ENCODE assay signal across 8 mouse cellular contexts in the genomic region with DNA sequence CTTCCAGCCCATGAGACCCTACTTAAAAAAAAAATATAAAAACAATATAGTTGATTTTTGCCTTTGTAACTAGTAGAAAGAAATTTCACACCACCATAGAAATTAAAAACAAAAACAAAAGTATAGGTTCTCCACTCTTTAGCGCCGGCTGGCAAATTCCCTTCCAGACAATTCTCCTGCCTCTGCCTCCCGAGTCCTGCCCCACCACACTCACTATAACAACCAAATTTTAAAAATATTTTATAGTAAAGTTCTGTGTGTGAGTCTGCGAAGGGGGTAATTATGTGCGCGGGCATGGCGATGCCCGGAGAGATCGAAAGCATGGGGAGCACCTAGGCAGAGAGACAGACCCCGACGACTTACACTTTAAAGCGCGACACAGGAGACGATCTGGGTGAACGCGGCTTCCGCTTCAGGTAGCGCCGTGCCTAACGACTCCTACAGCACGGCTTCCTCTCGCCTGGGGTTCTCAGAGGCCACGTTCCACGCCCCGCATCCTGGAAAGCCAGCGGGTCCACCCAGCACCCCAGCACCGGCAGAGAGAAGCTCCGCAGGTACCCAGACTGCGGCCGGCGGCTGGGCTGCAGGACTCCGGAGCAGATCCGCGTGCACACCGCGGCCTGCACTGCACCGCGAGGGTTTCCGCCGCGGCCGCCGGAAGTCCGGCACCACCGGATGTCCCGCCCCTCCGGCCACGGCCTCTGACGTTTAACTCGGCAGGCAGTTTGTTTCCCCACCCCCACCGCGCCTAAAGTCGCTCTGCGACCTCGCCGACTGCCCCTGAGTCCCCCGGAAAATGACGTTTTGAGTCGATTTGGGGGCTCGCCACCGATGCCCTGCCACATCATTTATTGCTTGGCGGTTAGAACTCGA. TPM values are rescaled to one million over a fixed set of nuclear protein-coding genes. Genes with fewer than 3 reads are reported as not detected.
DNase-seq lines count a peak whose midpoint lies in the region; ATAC-seq and TF ChIP-seq lines count a peak whose summit lies in the region.

A gene (minus strand): TSS at position 682 of the 873 bp plus-strand sequence.

- ATAC-seq in forebrain, embryonic 12.5 days (ENCODE audit: low FRiP score): peak; percentile 100
- ATAC-seq in heart, postnatal 0 days (ENCODE audit: insufficient read depth, low read depth): peak; percentile 100
- peak; percentile 99 for ATAC-seq in liver, embryonic 15.5 days (ENCODE audit: insufficient read depth)
- peak; percentile 99 for ATAC-seq in neural tube, embryonic 11.5 days (ENCODE audit: insufficient read depth, low FRiP score, low TSS enrichment)
- ATAC-seq in stomach, embryonic 16.5 days (ENCODE audit: insufficient read depth, low FRiP score): peak; percentile 99

- no peak for TF ChIP-seq CTCF in ES-Bruce4 (IDR thresholded peaks at IDR 0.05; ENCODE audit: low read depth, low read length)
- no peak for TF ChIP-seq CTCF in heart, postnatal 0 days (IDR thresholded peaks at IDR 0.05; ENCODE audit: low read depth)

- TF ChIP-seq POLR2A in ES-Bruce4 (IDR thresholded peaks at IDR 0.05; ENCODE audit: insufficient read depth, low read length): peak; percentile 48

- no peaks in the 10 kb centered on the region for H3K9me3 ChIP-seq in ES-Bruce4 (replicated peaks; ENCODE audit: control insufficient read depth, insufficient read depth, low read length, poor library complexity, severe bottlenecking)
- H3K9me3 ChIP-seq in forebrain, embryonic 12.5 days: no peaks in the 10 kb centered on the region
- H3K9me3 ChIP-seq in heart, postnatal 0 days (replicated peaks; ENCODE audit: control insufficient read depth, low read length): no peaks in the 10 kb centered on the region
- no peaks in the 10 kb centered on the region for H3K9me3 ChIP-seq in liver, embryonic 15.5 days (replicated peaks)
- H3K9me3 ChIP-seq in neural tube, embryonic 11.5 days (ENCODE audit: control insufficient read depth, low read length): no peaks in the 10 kb centered on the region
- no peaks in the 10 kb centered on the region for H3K9me3 ChIP-seq in stomach, embryonic 16.5 days (replicated peaks; ENCODE audit: control insufficient read depth, low read length)

- peaks cover 18% of the 10 kb centered on the region for H3K36me3 ChIP-seq in ES-Bruce4 (ENCODE audit: control insufficient read depth, insufficient read depth, low read length, poor library complexity, severe bottlenecking)
- peaks cover 23% of the 10 kb centered on the region for H3K36me3 ChIP-seq in forebrain, embryonic 12.5 days (replicated peaks)
- peaks cover 23% of the 10 kb centered on the region for H3K36me3 ChIP-seq in heart, postnatal 0 days (replicated peaks; ENCODE audit: control insufficient read depth, insufficient read depth, low read length)
- H3K36me3 ChIP-seq in liver, embryonic 15.5 days (replicated peaks): peaks cover 26% of the 10 kb centered on the region
- H3K36me3 ChIP-seq in neural tube, embryonic 11.5 days (ENCODE audit: control insufficient read depth, insufficient read depth, low read length): 0 out of 2 replicates have a peak, but pooled peaks cover 2% of the 10 kb centered on the region
- H3K36me3 ChIP-seq in stomach, embryonic 16.5 days (ENCODE audit: control insufficient read depth, insufficient read depth, low read length): peaks cover 11% of the 10 kb centered on the region; the same call in 1 of the 2 replicates

- TF ChIP-seq EP300 in ES-Bruce4 (IDR thresholded peaks at IDR 0.05; ENCODE audit: insufficient read depth, low read depth, low read length): no peak
- peak; percentile 73 for TF ChIP-seq EP300 in heart, postnatal 0 days (IDR thresholded peaks at IDR 0.05; ENCODE audit: low read depth)

- H3K9ac ChIP-seq in ES-Bruce4 (ENCODE audit: low read depth, poor library complexity, severe bottlenecking): peak within 1 kb of the TSS; percentile 84
- peak within 1 kb of the TSS; percentile 75 for H3K9ac ChIP-seq in forebrain, embryonic 12.5 days
- H3K9ac ChIP-seq in heart, postnatal 0 days (replicated peaks; ENCODE audit: low read depth, low read length): peak within 1 kb of the TSS; percentile 80
- H3K9ac ChIP-seq in liver, embryonic 15.5 days: peak within 1 kb of the TSS; percentile 81
- peak within 1 kb of the TSS; percentile 68 for H3K9ac ChIP-seq in neural tube, embryonic 11.5 days (ENCODE audit: low read length)
- peak within 1 kb of the TSS; percentile 96 for H3K9ac ChIP-seq in stomach, embryonic 16.5 days (ENCODE audit: low read length)

- no peaks in the 10 kb centered on the region for H3K4me1 ChIP-seq in ES-Bruce4 (ENCODE audit: control insufficient read depth, insufficient read depth, low read length)
- H3K4me1 ChIP-seq in forebrain, embryonic 12.5 days: peaks cover 10% of the 10 kb centered on the region
- peaks cover 9% of the 10 kb centered on the region for H3K4me1 ChIP-seq in heart, postnatal 0 days (ENCODE audit: control insufficient read depth, insufficient read depth)
- peaks cover 29% of the 10 kb centered on the region for H3K4me1 ChIP-seq in liver, embryonic 15.5 days (replicated peaks)
- peaks cover 4% of the 10 kb centered on the region for H3K4me1 ChIP-seq in neural tube, embryonic 11.5 days (ENCODE audit: control insufficient read depth, insufficient read depth, low read length)
- peaks cover 8% of the 10 kb centered on the region for H3K4me1 ChIP-seq in stomach, embryonic 16.5 days (ENCODE audit: control insufficient read depth, insufficient read depth, low read length)

- H3K4me2 ChIP-seq in forebrain, embryonic 12.5 days: peak within 1 kb of the TSS; percentile 69
- H3K4me2 ChIP-seq in heart, postnatal 0 days (ENCODE audit: low read depth, low read length): peak within 1 kb of the TSS; percentile 64
- H3K4me2 ChIP-seq in liver, embryonic 15.5 days: peak within 1 kb of the TSS; percentile 69
- H3K4me2 ChIP-seq in neural tube, embryonic 11.5 days (ENCODE audit: low read depth): peak within 1 kb of the TSS; percentile 46
- peak within 1 kb of the TSS; percentile 79 for H3K4me2 ChIP-seq in stomach, embryonic 16.5 days (ENCODE audit: low read depth, low read length)

- peak; percentile 88 for DNase-seq in c-Kit-positive CD71-positive TER-119-positive erythroid progenitor cells, embryonic 14.5 days (ENCODE audit: low spot score)
- DNase-seq in heart, postnatal 0 days (ENCODE audit: low spot score): peak; percentile 92
- DNase-seq in kidney, postnatal 36 days: peak; percentile 95 to 98
- peak; percentile 96 for DNase-seq in neural tube, embryonic 11.5 days (ENCODE audit: low spot score)

- under 1% methylated on average over 60 of the region's 63 CpGs for WGBS in forebrain, embryonic 12.5 days
- under 1% methylated on average over 63 of the region's 63 CpGs for WGBS in heart, postnatal 0 days
- under 1% methylated on average over 63 of the region's 63 CpGs for WGBS in liver, embryonic 15.5 days (ENCODE audit: insufficient replicate concordance)
- under 1% methylated on average over 62 of the region's 63 CpGs for WGBS in neural tube, embryonic 11.5 days
- under 1% methylated on average over 63 of the region's 63 CpGs for WGBS in stomach, embryonic 16.5 days

- H3K4me3 ChIP-seq in ES-Bruce4 (ENCODE audit: low read depth, low read length): peak within 1 kb of the TSS; percentile 94
- H3K4me3 ChIP-seq in forebrain, embryonic 12.5 days (replicated peaks): peak within 1 kb of the TSS; percentile 87
- H3K4me3 ChIP-seq in heart, postnatal 0 days (ENCODE audit: low read depth, low read length): peak within 1 kb of the TSS; percentile 85
- H3K4me3 ChIP-seq in liver, embryonic 15.5 days (replicated peaks): peak within 1 kb of the TSS; percentile 86
- H3K4me3 ChIP-seq in neural tube, embryonic 11.5 days (ENCODE audit: low read depth, low read length): peak within 1 kb of the TSS; percentile 91
- peak within 1 kb of the TSS; percentile 96 for H3K4me3 ChIP-seq in stomach, embryonic 16.5 days (replicated peaks; ENCODE audit: low read length)

- H3K27ac ChIP-seq in ES-Bruce4 (ENCODE audit: insufficient read depth, low read length): 0 out of 2 replicates have a peak within 1 kb of the TSS, but pooled peaks have one; percentile 16
- H3K27ac ChIP-seq in forebrain, embryonic 12.5 days: peak within 1 kb of the TSS; percentile 88
- H3K27ac ChIP-seq in heart, postnatal 0 days (ENCODE audit: low read depth): peak within 1 kb of the TSS; percentile 91
- H3K27ac ChIP-seq in liver, embryonic 15.5 days (replicated peaks): peak within 1 kb of the TSS; percentile 86
- H3K27ac ChIP-seq in neural tube, embryonic 11.5 days (ENCODE audit: low read depth, low read length): peak within 1 kb of the TSS; percentile 76
- peak within 1 kb of the TSS; percentile 94 for H3K27ac ChIP-seq in stomach, embryonic 16.5 days (ENCODE audit: low read length)

- no peaks in the 10 kb centered on the region for H3K27me3 ChIP-seq in ES-Bruce4 (ENCODE audit: control insufficient read depth, insufficient read depth, low read length, poor library complexity, severe bottlenecking)
- no peaks in the 10 kb centered on the region for H3K27me3 ChIP-seq in forebrain, embryonic 12.5 days
- no peaks in the 10 kb centered on the region for H3K27me3 ChIP-seq in heart, postnatal 0 days (ENCODE audit: control insufficient read depth, insufficient read depth, low read length)
- no peaks in the 10 kb centered on the region for H3K27me3 ChIP-seq in liver, embryonic 15.5 days
- no peaks in the 10 kb centered on the region for H3K27me3 ChIP-seq in neural tube, embryonic 11.5 days (ENCODE audit: control insufficient read depth, insufficient read depth, low read length)
- H3K27me3 ChIP-seq in stomach, embryonic 16.5 days (ENCODE audit: control insufficient read depth, insufficient read depth, low read length): no peaks in the 10 kb centered on the region

RNA-seq across cellular contexts. Expression of the gene that starts here (rescaled TPM):
- polyA plus RNA-seq in ES-Bruce4 (2011; ENCODE audit: insufficient read depth, insufficient read length, low read depth, missing spikeins): 24.3 and 25.3 TPM in 2 replicates
- 29.5 and 31.0 TPM in 2 replicates for polyA plus RNA-seq in forebrain, embryonic 12.5 days (2016; fragmentation: Nextera tagmentation; extraction: Ambion mirVana)
- 8.8 and 20.5 TPM in 2 replicates for total RNA-seq in heart, postnatal 0 days (2014; rRNA removed; ENCODE audit: low replicate concordance)
- 19.9 and 21.0 TPM in 2 replicates for polyA plus RNA-seq in heart, postnatal 0 days (2015; fragmentation: Nextera tagmentation; extraction: Ambion mirVana)
- 12.7 and 12.9 TPM in 2 replicates for polyA plus RNA-seq in liver, embryonic 15.5 days (2015; fragmentation: Nextera tagmentation; extraction: Ambion mirVana)
- 30.3 and 30.6 TPM in 2 replicates for polyA plus RNA-seq in neural tube, embryonic 11.5 days (2014; fragmentation: Nextera tagmentation; extraction: Ambion mirVana)
- polyA plus RNA-seq in stomach, embryonic 16.5 days (2015; fragmentation: Nextera tagmentation; extraction: Ambion mirVana): 22.6 and 28.5 TPM in 2 replicates

Comparison
In these comparisons a context has a peak if more than half of its experiments do, and no peak if none do; other contexts are left out.
1. Peak in every context shown above with its lines: DNase-seq, ATAC-seq, H3K4me3 ChIP-seq and H3K27ac ChIP-seq.
2. H3K27ac ChIP-seq: peak in every context shown above with its lines; median percentile 94 in stomach, embryonic 16.5 days; 91 in heart, postnatal 0 days; 88 in forebrain, embryonic 12.5 days; 86 in liver, embryonic 15.5 days; 76 in neural tube, embryonic 11.5 days; 16 in ES-Bruce4.